Mouse (Mus musculus): ENCODE measurements around the gene Hmgcl. TPM values are rescaled to one million over a fixed set of nuclear protein-coding genes. Genes with fewer than 3 reads are reported as not detected.
"Not testable (repeated sequence)": the region's sequence is repeated elsewhere in the genome, so short reads cannot be mapped to it uniquely, and the experiment has no call there.

Hmgcl gene
- polyA plus RNA-seq, 1 experiment: 31.8 TPM

DNA sequence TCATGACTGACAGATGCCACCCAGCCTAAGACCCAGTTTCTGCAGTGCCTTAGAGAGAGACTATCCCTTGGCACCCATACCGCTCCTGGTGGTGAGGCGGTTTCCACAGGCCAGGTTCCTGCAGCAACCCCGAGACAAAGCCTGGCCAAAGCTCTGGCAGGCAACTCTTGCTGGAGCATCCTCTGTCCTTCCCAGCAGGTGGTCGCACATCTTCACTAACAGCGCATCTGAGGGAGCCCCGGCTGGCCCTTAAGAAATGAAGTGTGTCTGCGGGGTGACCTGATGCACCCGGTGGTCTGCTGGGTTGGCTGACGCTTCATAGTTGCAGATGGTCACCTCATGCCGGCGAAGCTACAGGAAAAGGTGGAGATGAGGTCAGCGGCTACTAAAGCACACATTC, 29.9 kb downstream of the Hmgcl start:
- Histone ChIP-seq H3K36me3 (replicated peaks; ENCODE audit: low read length) (peaks cover 62% of the 10 kb centered on the region), H3K4me3 (replicated peaks) (no peak overlapping the region), H3K27me3 (replicated peaks) (no peaks in the 10 kb centered on the region), H3K4me1 (peaks cover 59% of the 10 kb centered on the region), H3K9me3 (no peaks in the 10 kb centered on the region)
- TF ChIP-seq GATA1 (IDR thresholded peaks at IDR 0.05; ENCODE audit: borderline replicate concordance, low read length) (no peak), FLI1 (IDR thresholded peaks at IDR 0.05; ENCODE audit: low read length) (no peak)

DNA sequence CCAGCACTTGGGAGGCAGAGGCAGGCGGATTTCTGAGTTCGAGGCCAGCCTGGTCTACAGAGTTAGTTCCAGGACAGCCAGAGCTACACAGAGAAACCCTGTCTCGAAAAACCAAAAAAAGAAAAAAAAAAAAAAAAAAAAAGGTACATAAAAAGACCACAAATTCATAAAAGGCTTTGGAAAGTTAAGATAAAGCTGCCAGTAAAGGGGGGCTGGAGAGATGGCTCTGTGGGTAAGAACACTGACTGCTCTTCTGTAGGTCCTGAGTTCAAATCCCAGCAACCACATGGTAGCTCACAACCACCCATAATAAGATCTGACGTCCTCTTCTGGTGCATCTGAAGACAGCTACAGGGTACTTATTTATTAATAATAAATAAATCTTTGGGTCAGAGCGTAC, 34.0 kb downstream of the Hmgcl start:
- H3K4me3 ChIP-seq (replicated peaks); H3K9me3 ChIP-seq; H3K27me3 ChIP-seq (replicated peaks): not testable (repeated sequence)
- peaks cover 51% of the 10 kb centered on the region for H3K4me1 ChIP-seq
- H3K36me3 ChIP-seq (replicated peaks; ENCODE audit: low read length): peaks cover 79% of the 10 kb centered on the region

DNA sequence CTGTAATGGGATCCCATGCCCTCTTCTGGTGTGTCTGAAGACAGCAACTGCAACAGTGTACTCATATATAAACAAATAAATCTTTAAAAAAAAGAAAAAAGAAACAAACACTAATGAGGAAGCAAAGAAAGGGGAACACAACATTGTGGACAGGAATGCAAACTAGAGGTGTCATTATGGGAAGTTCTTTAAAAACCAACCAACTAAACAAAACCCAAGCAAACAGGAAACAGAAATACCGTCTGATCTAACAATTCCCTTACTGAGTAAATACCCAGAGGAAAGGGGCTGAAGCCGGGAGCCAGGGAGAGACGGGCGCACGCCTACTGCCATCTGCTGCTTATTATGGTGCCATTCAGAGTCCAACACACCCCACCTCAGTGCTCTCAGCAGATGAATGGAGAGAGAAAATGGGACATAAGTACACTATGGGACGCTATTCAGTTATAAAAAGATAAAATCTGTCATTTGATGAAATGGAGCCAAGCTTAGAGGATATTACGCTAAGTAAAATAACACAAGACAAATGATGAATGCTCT, 35.3 kb downstream of the Hmgcl start:
- Histone ChIP-seq H3K4me1 (peaks cover 52% of the 10 kb centered on the region), H3K27me3 (replicated peaks) (no peaks in the 10 kb centered on the region), H3K4me3 (replicated peaks) (no peak overlapping the region), H3K9me3 (no peaks in the 10 kb centered on the region), H3K36me3 (replicated peaks; ENCODE audit: low read length) (peaks cover 71% of the 10 kb centered on the region)
- TF ChIP-seq GATA1 (IDR thresholded peaks at IDR 0.05; ENCODE audit: borderline replicate concordance, low read length) (no peak), FLI1 (IDR thresholded peaks at IDR 0.05; ENCODE audit: low read length) (no peak)

DNA sequence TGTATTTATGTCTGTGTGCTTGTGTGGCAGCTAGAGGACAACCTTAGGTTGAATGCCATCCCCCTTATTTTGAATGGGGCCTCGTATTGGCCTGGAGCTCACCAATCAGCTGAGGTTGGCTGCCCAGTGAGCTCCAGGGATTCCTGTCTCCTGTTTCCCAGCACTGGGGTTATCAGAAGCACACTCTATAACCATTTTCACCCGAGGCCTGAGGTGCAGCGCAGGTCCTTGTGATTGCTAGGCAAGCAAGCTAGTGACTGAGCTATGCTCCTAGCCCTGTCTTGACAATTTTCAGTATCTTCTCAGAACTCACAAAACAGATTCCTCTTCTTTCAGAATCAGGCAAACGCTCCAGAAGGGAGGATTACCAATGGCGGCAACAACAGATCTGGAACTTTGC, 38.3 kb downstream of the Hmgcl start:
- Histone ChIP-seq H3K27me3 (replicated peaks) (no peaks in the 10 kb centered on the region), H3K4me1 (peaks cover 60% of the 10 kb centered on the region), H3K9me3 (no peaks in the 10 kb centered on the region), H3K4me3 (replicated peaks) (peak overlapping the region; percentile 50), H3K36me3 (replicated peaks; ENCODE audit: low read length) (peaks cover 46% of the 10 kb centered on the region)
- TF ChIP-seq GATA1 (IDR thresholded peaks at IDR 0.05; ENCODE audit: borderline replicate concordance, low read length) (no peak), FLI1 (IDR thresholded peaks at IDR 0.05; ENCODE audit: low read length) (no peak)

DNA sequence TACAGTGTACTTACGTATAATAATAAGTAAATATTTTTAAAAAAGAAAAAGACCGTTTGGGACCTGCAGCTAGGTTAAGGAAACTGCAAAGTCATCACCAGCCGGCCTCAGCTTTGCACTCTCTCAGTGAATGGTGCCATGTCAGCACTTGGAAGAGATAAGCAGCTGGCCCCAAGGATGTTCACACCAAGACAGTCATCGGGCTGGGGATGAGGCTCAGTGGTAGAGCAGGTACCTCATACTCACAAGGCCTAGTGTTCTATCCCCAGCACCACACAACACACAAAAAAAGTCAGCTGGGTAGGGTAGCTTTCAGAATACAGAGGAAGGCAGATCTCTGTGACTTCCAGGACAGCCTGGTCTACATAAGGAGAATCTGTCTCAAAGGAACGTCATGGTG, 38.9 kb downstream of the Hmgcl start:
- no peaks in the 10 kb centered on the region for H3K9me3 ChIP-seq
- TF ChIP-seq GATA1 (IDR thresholded peaks at IDR 0.05; ENCODE audit: borderline replicate concordance, low read length) (peak; percentile 61; the same call in 1 of the 3 replicates), FLI1 (IDR thresholded peaks at IDR 0.05; ENCODE audit: low read length) (no peak)
- peaks cover 46% of the 10 kb centered on the region for H3K36me3 ChIP-seq (replicated peaks; ENCODE audit: low read length)
- H3K4me3 ChIP-seq (replicated peaks): peak overlapping the region; percentile 85
- no peaks in the 10 kb centered on the region for H3K27me3 ChIP-seq (replicated peaks)
- H3K4me1 ChIP-seq: peaks cover 60% of the 10 kb centered on the region

DNA sequence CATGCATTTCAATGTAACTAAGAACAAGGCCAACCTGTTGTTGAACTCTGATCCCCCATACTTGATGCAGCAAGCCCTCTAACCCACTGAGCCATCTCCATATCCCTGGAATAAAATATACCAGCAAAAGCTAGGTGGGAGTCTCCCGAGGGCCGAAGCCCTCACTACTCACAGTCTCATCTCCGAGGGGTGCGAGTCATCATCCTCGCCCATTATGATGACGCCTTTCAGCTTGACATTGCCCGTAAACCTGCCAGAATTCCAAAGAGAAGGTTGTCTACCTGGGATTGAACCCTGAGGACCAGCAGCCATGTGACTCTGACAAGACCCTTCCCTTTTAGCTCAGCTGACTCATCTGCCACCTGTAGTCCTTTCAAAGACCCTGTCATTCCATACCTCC, 39.5 kb downstream of the Hmgcl start:
- H3K9me3 ChIP-seq: no peaks in the 10 kb centered on the region
- peak overlapping the region; percentile 100 for H3K4me3 ChIP-seq (replicated peaks)
- no peak for TF ChIP-seq FLI1 (IDR thresholded peaks at IDR 0.05; ENCODE audit: low read length)
- no peak for TF ChIP-seq GATA1 (IDR thresholded peaks at IDR 0.05; ENCODE audit: borderline replicate concordance, low read length)
- H3K36me3 ChIP-seq (replicated peaks; ENCODE audit: low read length): peaks cover 43% of the 10 kb centered on the region
- peaks cover 58% of the 10 kb centered on the region for H3K4me1 ChIP-seq
- no peaks in the 10 kb centered on the region for H3K27me3 ChIP-seq (replicated peaks)

DNA sequence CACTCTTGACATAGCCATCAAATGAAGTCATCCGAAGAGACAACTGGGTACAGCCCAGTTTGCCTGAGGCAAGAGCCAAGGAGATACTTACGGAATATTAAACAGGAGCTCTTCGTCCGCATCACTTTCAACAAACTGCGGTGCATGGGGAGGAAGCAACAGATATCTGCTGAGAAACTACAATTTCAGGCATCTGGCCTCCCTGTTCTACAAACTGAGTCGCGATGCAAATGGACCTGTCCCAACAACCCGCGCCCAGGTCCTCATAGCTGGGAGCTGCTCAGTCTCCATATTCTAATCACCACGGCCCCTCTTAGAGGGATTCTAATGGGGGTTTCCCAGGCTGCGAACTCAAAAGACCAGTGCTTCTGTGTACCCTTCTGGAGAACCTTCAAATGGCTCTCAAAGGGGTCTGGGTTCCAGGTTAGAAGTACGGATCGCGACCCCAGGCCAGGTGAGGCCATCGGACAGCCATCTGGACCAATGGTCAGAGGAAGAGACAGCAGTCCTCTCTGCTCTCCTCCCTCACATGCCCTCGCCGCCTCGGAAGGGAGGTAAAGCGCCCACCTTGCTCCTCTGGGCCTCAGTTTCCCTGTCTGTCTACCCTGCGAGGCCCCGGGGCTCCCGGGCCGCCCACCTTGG, 40.2 kb downstream of the Hmgcl start:
- Histone ChIP-seq H3K4me3 (replicated peaks) (peak overlapping the region; percentile 100), H3K4me1 (peaks cover 58% of the 10 kb centered on the region), H3K9me3 (peaks cover under 1% of the 10 kb centered on the region), H3K27me3 (replicated peaks) (no peaks in the 10 kb centered on the region), H3K36me3 (replicated peaks; ENCODE audit: low read length) (peaks cover 37% of the 10 kb centered on the region)
- TF ChIP-seq GATA1 (IDR thresholded peaks at IDR 0.05; ENCODE audit: borderline replicate concordance, low read length) (no peak), FLI1 (IDR thresholded peaks at IDR 0.05; ENCODE audit: low read length) (no peak)

DNA sequence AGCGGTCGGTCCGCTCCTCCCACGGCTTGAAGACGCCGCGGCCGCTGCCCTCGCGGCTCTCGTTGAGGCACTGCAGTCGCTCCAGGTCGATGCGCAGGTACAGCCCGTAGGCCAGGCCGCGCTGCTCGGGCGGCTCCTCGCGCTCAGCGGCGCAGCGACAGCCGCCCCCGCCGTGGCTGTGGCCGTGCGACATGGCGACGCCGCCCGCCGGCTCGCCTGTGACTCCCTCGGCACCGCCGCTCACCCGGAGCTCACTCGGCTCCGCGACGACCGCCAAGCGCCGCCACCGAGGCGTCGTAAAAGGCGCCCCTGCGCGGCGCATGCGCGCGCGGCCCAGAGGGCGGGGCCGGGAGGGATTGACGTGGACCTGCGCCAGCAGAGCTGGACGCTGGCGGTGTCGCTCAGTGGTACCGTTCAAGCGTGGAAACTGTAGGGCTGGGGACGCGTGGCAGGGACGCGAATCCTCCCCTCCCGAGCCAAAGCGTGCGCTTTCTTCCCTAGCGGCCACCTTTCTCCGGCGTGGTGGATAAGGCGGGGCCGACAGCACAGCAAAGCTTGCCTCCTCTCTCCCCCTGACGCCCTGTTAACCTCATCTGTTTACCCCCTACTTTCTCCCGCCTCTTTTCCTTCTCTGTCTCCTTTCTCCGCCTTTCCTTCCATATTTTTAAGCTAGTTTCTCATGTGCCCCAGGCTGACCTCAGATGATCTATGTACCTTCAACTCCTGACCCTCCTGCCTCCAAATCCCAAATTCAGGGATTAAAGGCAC, 40.9 kb downstream of the Hmgcl start, which contains the start of gene Pithd1:
Gene Pithd1, minus strand, starts transcription at position 322 of the 768 bp plus-strand sequence.
- Histone ChIP-seq H3K4me3 (replicated peaks) (peak within 1 kb of the TSS; percentile 100), H3K36me3 (replicated peaks; ENCODE audit: low read length) (peaks cover 34% of the 10 kb centered on the region), H3K4me1 (peaks cover 57% of the 10 kb centered on the region), H3K9me3 (peaks cover 7% of the 10 kb centered on the region), H3K27me3 (replicated peaks) (no peaks in the 10 kb centered on the region)
- no peak for TF ChIP-seq FLI1 (IDR thresholded peaks at IDR 0.05; ENCODE audit: low read length)
- no peak for TF ChIP-seq GATA1 (IDR thresholded peaks at IDR 0.05; ENCODE audit: borderline replicate concordance, low read length)

DNA sequence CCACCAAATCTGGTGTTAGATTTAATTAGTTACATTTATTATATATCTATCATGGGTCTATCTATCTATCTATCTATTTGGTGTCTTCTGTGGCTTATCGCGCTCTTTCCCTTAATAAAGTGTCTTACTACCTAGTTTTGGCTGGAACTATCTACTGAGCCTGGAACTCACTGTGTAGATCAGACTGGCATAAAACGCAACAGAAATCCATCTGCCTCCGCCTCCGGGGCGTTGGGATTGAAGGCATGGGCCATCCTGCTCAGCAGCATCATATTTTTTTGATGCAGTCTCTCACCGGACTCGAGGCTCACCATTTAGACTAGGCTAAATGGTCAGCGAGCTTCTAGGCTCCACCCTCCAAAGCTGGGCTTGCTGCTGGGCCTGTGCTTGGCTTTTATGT, 41.5 kb downstream of the Hmgcl start:
- H3K4me3 ChIP-seq (replicated peaks): peak overlapping the region; percentile 100
- peaks cover 7% of the 10 kb centered on the region for H3K9me3 ChIP-seq
- TF ChIP-seq GATA1 (IDR thresholded peaks at IDR 0.05; ENCODE audit: borderline replicate concordance, low read length) (no peak), FLI1 (IDR thresholded peaks at IDR 0.05; ENCODE audit: low read length) (no peak)
- no peaks in the 10 kb centered on the region for H3K27me3 ChIP-seq (replicated peaks)
- H3K4me1 ChIP-seq: peaks cover 55% of the 10 kb centered on the region
- H3K36me3 ChIP-seq (replicated peaks; ENCODE audit: low read length): peaks cover 31% of the 10 kb centered on the region

DNA sequence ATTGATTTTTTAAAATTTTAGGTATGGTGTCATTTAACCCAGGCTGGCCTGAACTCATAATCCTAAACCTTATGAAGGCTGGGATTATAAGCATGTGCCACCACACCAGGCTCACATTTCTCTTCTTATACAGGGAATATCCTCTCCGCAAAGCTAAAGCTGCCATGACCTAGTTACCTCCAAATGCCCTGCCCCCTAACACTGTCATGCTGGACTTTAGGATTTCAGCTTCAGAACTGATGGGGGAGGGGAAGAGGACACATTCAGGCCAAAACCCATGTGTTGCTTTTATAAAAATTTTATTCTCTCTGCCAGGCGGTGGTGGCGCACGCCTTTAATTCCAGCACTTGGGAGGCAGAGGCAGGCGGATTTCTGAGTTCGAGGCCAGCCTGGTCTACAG, 47.7 kb downstream of the Hmgcl start:
- Histone ChIP-seq H3K27me3 (replicated peaks) (no peaks in the 10 kb centered on the region), H3K36me3 (replicated peaks; ENCODE audit: low read length) (peaks cover 8% of the 10 kb centered on the region), H3K4me3 (replicated peaks) (no peak overlapping the region), H3K9me3 (peaks cover 24% of the 10 kb centered on the region), H3K4me1 (peaks cover 10% of the 10 kb centered on the region; the same call in 1 of the 2 replicates)
- TF ChIP-seq FLI1 (IDR thresholded peaks at IDR 0.05; ENCODE audit: low read length) (no peak), GATA1 (IDR thresholded peaks at IDR 0.05; ENCODE audit: borderline replicate concordance, low read length) (no peak)

Measured in megakaryocyte, embryonic 14.5 days (primary cell).